Mouse (Mus musculus) forebrain, postnatal 0 days (tissue): Measurements from ENCODE around the gene Gm2244. TPM values are rescaled to one million over a fixed set of nuclear protein-coding genes. Genes with fewer than 3 reads are reported as not detected.
"Not testable (repeated sequence)": the region's sequence is repeated elsewhere in the genome, so short reads cannot be mapped to it uniquely, and the experiment has no call there.

Experiments used
- ATAC-seq: fragments of 200-750 bp; cut with Nextera tagmentation; 2 replicates; pipeline ENCODE4 v1.8.0; 2017; ENCODE audit warnings: mild to moderate bottlenecking, moderate library complexity
- DNase-seq: peaks from one replicate; pipeline ENCODE4 v3.0.0-alpha.2; 2015
- H3K27ac ChIP-seq: fragments of 300-500 bp; sonication (generic); 2 replicates; pipeline ENCODE4 v1.5.1; 2014; ENCODE audit warnings: low read depth, mild to moderate bottlenecking, antibody characterized with exemption, low read length, moderate library complexity, mixed read lengths
- H3K27me3 ChIP-seq: fragments of 300-500 bp; sonication (generic); 2 replicates; pipeline ENCODE4 v1.6.1; 2014; ENCODE audit warnings: mild to moderate bottlenecking, low read length, mixed read lengths; ENCODE audit not compliant: insufficient read depth
- H3K36me3 ChIP-seq: fragments of 300-500 bp; sonication (generic); 2 replicates; pipeline ENCODE4 v1.6.1; 2014; ENCODE audit warnings: mild to moderate bottlenecking, moderate library complexity; ENCODE audit not compliant: insufficient read depth
- H3K4me1 ChIP-seq: fragments of 300-500 bp; sonication (generic); 2 replicates; pipeline ENCODE4 v1.6.1; 2014; ENCODE audit warnings: antibody characterized with exemption; ENCODE audit not compliant: insufficient read depth
- H3K4me2 ChIP-seq: fragments of 300-500 bp; sonication (generic); 2 replicates; pipeline ENCODE4 v1.6.1; 2014; ENCODE audit warnings: low read depth, mild to moderate bottlenecking, moderate library complexity
- H3K4me3 ChIP-seq: fragments of 300-500 bp; sonication (generic); 2 replicates; pipeline ENCODE4 v1.5.1; 2014; ENCODE audit warnings: low read depth, low read length, mixed read lengths
- H3K9ac ChIP-seq: fragments of 300-500 bp; sonication (generic); 2 replicates; pipeline ENCODE4 v1.6.1; 2014; ENCODE audit warnings: mild to moderate bottlenecking
- H3K9me3 ChIP-seq: fragments of 300-500 bp; sonication (generic); 2 replicates; pipeline ENCODE4 v1.6.1; 2016; ENCODE audit warnings: low read length
- CTCF ChIP-seq: sonication (generic); IDR thresholded peaks from 2 replicates; pipeline ENCODE4 v1.5.1; 2016; ENCODE audit warnings: antibody characterized with exemption, control low read depth, low read depth
- WGBS: fragments of 180-500 bp; shearing (Covaris S2); extraction: QIAGEN DNeasy Blood & Tissue Kit; methylation state at CpG from one replicate; pipeline ENCODE4 v1.1.7; 2014; 5-methylcytosine and 5-hydroxymethylcytosine counted together
- polyA plus RNA-seq: library from polyadenylated mRNA; unstranded; fragments of >200 nt; fragmentation: Nextera tagmentation; extraction: Ambion mirVana; gene quantifications from 2 replicates; pipeline ENCODE4 v1.2.1, GENCODE M21; 2015
- total RNA-seq: library from RNA; depleted of rRNA; stranded (reverse); fragments of >200 nt; gene quantifications from 2 replicates; pipeline ENCODE4 v1.2.3, GENCODE M21; 2014; rRNA removed

Gene Gm2244
- total RNA-seq (0.33 and 0.38 TPM in 2 replicates), polyA plus RNA-seq (0.21 and 0.29 TPM in 2 replicates)

DNA sequence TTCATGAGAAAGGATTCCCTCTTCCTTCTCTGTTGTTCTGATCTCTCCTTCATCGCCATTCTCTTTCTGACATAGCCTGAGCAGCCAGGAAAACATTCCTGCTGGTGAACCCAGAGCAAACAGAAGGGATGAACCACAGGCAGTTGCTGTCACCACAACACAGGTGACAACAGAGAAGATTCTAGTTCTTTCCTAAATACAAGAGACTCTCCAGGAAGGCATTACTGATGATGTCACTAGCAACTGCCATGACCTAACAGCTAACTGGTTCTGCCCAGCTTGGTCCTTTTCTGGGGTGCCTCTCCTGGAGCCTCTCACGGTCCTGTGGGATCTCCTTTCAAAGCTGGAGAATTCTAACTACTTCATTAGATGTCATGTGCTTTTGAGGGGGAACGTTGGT lies at the start of gene Gm2244:
Gene Gm2244, minus strand, starts transcription at position 101 of the 400 bp plus-strand sequence.
- H3K36me3 ChIP-seq, H3K4me2 ChIP-seq, H3K27me3 ChIP-seq, H3K27ac ChIP-seq, H3K9ac ChIP-seq, H3K4me3 ChIP-seq, ATAC-seq, DNase-seq, H3K4me1 ChIP-seq, H3K9me3 ChIP-seq: not testable (repeated sequence)
- WGBS, result 85% methylated on average over 1 of the region's 3 CpGs

- TF ChIP-seq CTCF, result peak; percentile 22
- not testable (repeated sequence) for H3K4me1 ChIP-seq, ATAC-seq, H3K27me3 ChIP-seq, H3K9me3 ChIP-seq, H3K36me3 ChIP-seq
- peak within 1 kb of the TSS; percentile 54; the same call in 1 of the 2 replicates for H3K27ac ChIP-seq
- 0% methylated on average over 17 of the region's 62 CpGs for WGBS
- peak; percentile 1 for DNase-seq
- H3K4me2 ChIP-seq, result peak within 1 kb of the TSS; percentile 50
- peak within 1 kb of the TSS; percentile 56 for H3K9ac ChIP-seq
- peak within 1 kb of the TSS; percentile 43 for H3K4me3 ChIP-seq
These were observed 35.3 kb upstream of the Gm2244 start, which contains the start of gene Gm2237 for GRCm38 (mm10) chr14:19584804-19585667. Gene Gm2237, minus strand, starts transcription at chr14:19585135.

Other genes starting within 250 kb of the Gm2244 start
- not detected in 2 replicates for gene Gm21738, start 131.0 kb downstream of the Gm2244 start, total RNA-seq
- not detected in 2 replicates for gene Gm21738, start 131.0 kb downstream of the Gm2244 start, polyA plus RNA-seq
- gene Gm2237, start 35.2 kb upstream of the Gm2244 start, total RNA-seq, result 14.9 and 21.0 TPM in 2 replicates
- 4.2 and 5.8 TPM in 2 replicates for gene Gm2237, start 35.2 kb upstream of the Gm2244 start, polyA plus RNA-seq
- not detected in 2 replicates for gene Gm5458, start 52.6 kb upstream of the Gm2244 start, total RNA-seq
- 0.21 TPM in 1 of 2 replicates, not detected in the other for gene Gm5458, start 52.6 kb upstream of the Gm2244 start, polyA plus RNA-seq
- gene Nid2, start 201.3 kb upstream of the Gm2244 start, total RNA-seq, result 17.3 and 26.8 TPM in 2 replicates
- gene Nid2, start 201.3 kb upstream of the Gm2244 start, polyA plus RNA-seq, result 18.5 and 18.6 TPM in 2 replicates